Mouse (Mus musculus): ENCODE data around the gene Gm21789. TPM values are rescaled to one million over a fixed set of nuclear protein-coding genes. Genes with fewer than 3 reads are reported as not detected.
"Not testable (repeated sequence)": the region's sequence is repeated elsewhere in the genome, so short reads cannot be mapped to it uniquely, and the experiment has no call there.

Gene Gm21789
- not detected in 2 replicates for polyA plus RNA-seq (2015; fragmentation: Nextera tagmentation; extraction: Ambion mirVana)

GRCm38 (mm10) chrX:32941468-32941867 lies at the start of gene Gm21789:
Gene Gm21789, plus strand, starts transcription at chrX:32941768.
- not testable (repeated sequence) for H3K4me3 ChIP-seq; H3K9ac ChIP-seq (replicated peaks); H3K4me2 ChIP-seq (replicated peaks); ATAC-seq (replicated peaks); H3K36me3 ChIP-seq; H3K27ac ChIP-seq (replicated peaks); H3K27me3 ChIP-seq; H3K9me3 ChIP-seq; H3K4me1 ChIP-seq
- no CpG with 5 or more reads among the region's 1 CpGs for WGBS

- H3K27me3 ChIP-seq; H3K9ac ChIP-seq (replicated peaks); H3K27ac ChIP-seq (replicated peaks); H3K36me3 ChIP-seq; H3K4me2 ChIP-seq (replicated peaks); H3K4me1 ChIP-seq; H3K4me3 ChIP-seq; ATAC-seq (replicated peaks); H3K9me3 ChIP-seq: not testable (repeated sequence)
- WGBS, result no CpG with 5 or more reads among the region's 4 CpGs
These were observed 47.2 kb upstream of the Gm21789 start, which contains the start of gene Btbd35f30 for GRCm38 (mm10) chrX:32894325-32894724. Gene Btbd35f30, plus strand, starts transcription at chrX:32894625.

GRCm38 (mm10) chrX:32973597-32973996 lies 32.0 kb downstream of the Gm21789 start, which contains the start of gene Btbd35f5:
Gene Btbd35f5, plus strand, starts transcription at chrX:32973897.
- not testable (repeated sequence) for H3K36me3 ChIP-seq; H3K4me1 ChIP-seq; H3K9me3 ChIP-seq; H3K4me3 ChIP-seq; H3K27ac ChIP-seq (replicated peaks); H3K9ac ChIP-seq (replicated peaks); H3K4me2 ChIP-seq (replicated peaks); H3K27me3 ChIP-seq; ATAC-seq (replicated peaks)
- no CpG with 5 or more reads among the region's 3 CpGs for WGBS

Other genes starting within 250 kb of the Gm21789 start
- not detected in 2 replicates for gene Btbd35f21, start 215.7 kb upstream of the Gm21789 start, polyA plus RNA-seq (2015; fragmentation: Nextera tagmentation; extraction: Ambion mirVana)
- not detected in 2 replicates for gene Btbd35f30, start 47.1 kb upstream of the Gm21789 start, polyA plus RNA-seq (2015; fragmentation: Nextera tagmentation; extraction: Ambion mirVana)
- not detected in 2 replicates for gene Btbd35f5, start 32.1 kb downstream of the Gm21789 start, polyA plus RNA-seq (2015; fragmentation: Nextera tagmentation; extraction: Ambion mirVana)